Mouse (Mus musculus) ES-Bruce4 (cell line): ENCODE results near the gene Espl1. TPM values are rescaled to one million over a fixed set of nuclear protein-coding genes. Genes with fewer than 3 reads are reported as not detected.

Source experiments
- H3K27ac ChIP-seq: 2 replicates; pipeline ENCODE4 v1.5.1; 2012; ENCODE audit warnings: low read length, inconsistent platforms; ENCODE audit not compliant: insufficient read depth
- H3K27me3 ChIP-seq: 2 replicates; pipeline ENCODE4 v1.6.1; 2012; ENCODE audit warnings: mild to moderate bottlenecking, low read length, inconsistent platforms; ENCODE audit not compliant: control insufficient read depth, poor library complexity, insufficient read depth, severe bottlenecking
- H3K36me3 ChIP-seq: 2 replicates; pipeline ENCODE4 v1.6.1; 2012; ENCODE audit warnings: inconsistent platforms, mild to moderate bottlenecking, low read length, moderate library complexity; ENCODE audit not compliant: control insufficient read depth, poor library complexity, insufficient read depth, severe bottlenecking
- H3K4me1 ChIP-seq: one replicate; pipeline ENCODE4 v1.8.1; 2011; ENCODE audit warnings: low read length; ENCODE audit not compliant: control insufficient read depth, insufficient read depth
- H3K4me3 ChIP-seq: 2 replicates; pipeline ENCODE4 v1.5.1; 2011; ENCODE audit warnings: low read depth, mild to moderate bottlenecking, low read length
- H3K9ac ChIP-seq: 2 replicates; pipeline ENCODE4 v1.6.1; 2012; ENCODE audit warnings: low read depth, mild to moderate bottlenecking, inconsistent platforms; ENCODE audit not compliant: poor library complexity, severe bottlenecking
- H3K9me3 ChIP-seq: replicated peaks from 2 replicates; pipeline ENCODE4 v1.6.1; 2012; ENCODE audit warnings: mild to moderate bottlenecking, low read length, inconsistent platforms; ENCODE audit not compliant: control insufficient read depth, poor library complexity, insufficient read depth, severe bottlenecking
- CTCF ChIP-seq: IDR thresholded peaks from one replicate; pipeline ENCODE4 v1.8.1; 2011; ENCODE audit warnings: low read depth, low read length
- EP300 ChIP-seq: IDR thresholded peaks from 2 replicates; pipeline ENCODE4 v1.6.1; 2011; ENCODE audit warnings: low read depth, low read length; ENCODE audit not compliant: insufficient read depth
- POLR2A ChIP-seq: IDR thresholded peaks from one replicate; pipeline ENCODE4 v1.8.1; 2011; ENCODE audit warnings: low read length; ENCODE audit not compliant: insufficient read depth
- polyA plus RNA-seq: library from polyadenylated mRNA; stranded (reverse); fragments of >200 nt; gene quantifications from 2 replicates; pipeline ENCODE4 v1.2.4, GENCODE M21; 2011; ENCODE audit warnings: low read depth; ENCODE audit not compliant: missing spikeins, insufficient read depth, insufficient read length

The Espl1 gene
- polyA plus RNA-seq, 1 experiment = 71.7 TPM

GRCm38 (mm10) chr15:102279783-102280520 lies 16.1 kb upstream of the Espl1 start:
- H3K9ac ChIP-seq = peak overlapping the region; percentile 81
- H3K36me3 ChIP-seq = peaks cover 18% of the 10 kb centered on the region
- peak overlapping the region; percentile 97 for H3K4me3 ChIP-seq
- H3K9me3 ChIP-seq = no peaks in the 10 kb centered on the region
- TF ChIP-seq EP300 (no peak), POLR2A (no peak), CTCF (no peak)
- H3K27ac ChIP-seq = peak overlapping the region; percentile 37
- no peaks in the 10 kb centered on the region for H3K27me3 ChIP-seq
- no peaks in the 10 kb centered on the region for H3K4me1 ChIP-seq

GRCm38 (mm10) chr15:102280623-102281022 lies 15.4 kb upstream of the Espl1 start:
- H3K4me1 ChIP-seq = no peaks in the 10 kb centered on the region
- no peak overlapping the region for H3K27ac ChIP-seq
- no peaks in the 10 kb centered on the region for H3K27me3 ChIP-seq
- H3K9me3 ChIP-seq = no peaks in the 10 kb centered on the region
- H3K36me3 ChIP-seq = peaks cover 18% of the 10 kb centered on the region
- H3K9ac ChIP-seq = peak overlapping the region; percentile 81
- no peak for TF ChIP-seq CTCF
- H3K4me3 ChIP-seq = peak overlapping the region; percentile 97

- Histone ChIP-seq H3K4me1 (no peaks in the 10 kb centered on the region), H3K9ac (no peak overlapping the region), H3K27me3 (no peaks in the 10 kb centered on the region), H3K4me3 (no peak overlapping the region), H3K27ac (no peak overlapping the region; the same call in 1 of the 2 replicates), H3K36me3 (peaks cover 18% of the 10 kb centered on the region), H3K9me3 (no peaks in the 10 kb centered on the region)
- no peak for TF ChIP-seq POLR2A
- TF ChIP-seq EP300 = no peak
- TF ChIP-seq CTCF = no peak
Observed at GRCm38 (mm10) chr15:102282463-102283292, 13.4 kb upstream of the Espl1 start.

GRCm38 (mm10) chr15:102283648-102284047 lies 12.4 kb upstream of the Espl1 start:
- no peaks in the 10 kb centered on the region for H3K27me3 ChIP-seq
- no peaks in the 10 kb centered on the region for H3K9me3 ChIP-seq
- TF ChIP-seq EP300 (no peak), POLR2A (no peak), CTCF (no peak)
- no peaks in the 10 kb centered on the region for H3K4me1 ChIP-seq
- no peak overlapping the region for H3K27ac ChIP-seq
- H3K4me3 ChIP-seq = no peak overlapping the region
- H3K36me3 ChIP-seq = peaks cover 18% of the 10 kb centered on the region
- H3K9ac ChIP-seq = no peak overlapping the region

GRCm38 (mm10) chr15:102287395-102287794 lies 8.7 kb upstream of the Espl1 start:
- H3K27ac ChIP-seq = no peak overlapping the region
- no peaks in the 10 kb centered on the region for H3K4me1 ChIP-seq
- H3K9me3 ChIP-seq = no peaks in the 10 kb centered on the region
- no peak overlapping the region for H3K9ac ChIP-seq
- no peak for TF ChIP-seq POLR2A
- TF ChIP-seq EP300 = no peak
- TF ChIP-seq CTCF = no peak
- no peaks in the 10 kb centered on the region for H3K27me3 ChIP-seq
- H3K36me3 ChIP-seq = no peaks in the 10 kb centered on the region; the same call in 1 of the 2 replicates
- no peak overlapping the region for H3K4me3 ChIP-seq

GRCm38 (mm10) chr15:102296368-102297006 lies 421 bp downstream of the Espl1 start:
- TF ChIP-seq CTCF (no peak), POLR2A (no peak), EP300 (no peak)
- peak overlapping the region; percentile 70 for H3K9ac ChIP-seq
- H3K9me3 ChIP-seq = no peaks in the 10 kb centered on the region
- H3K27ac ChIP-seq = no peak overlapping the region
- peak overlapping the region; percentile 79 for H3K4me3 ChIP-seq
- H3K4me1 ChIP-seq = no peaks in the 10 kb centered on the region
- no peaks in the 10 kb centered on the region for H3K27me3 ChIP-seq
- peaks cover 32% of the 10 kb centered on the region for H3K36me3 ChIP-seq
